Mouse (Mus musculus) liver, adult (tissue): ENCODE data around the gene Dock3.

Experiments
- GATA4 ChIP-seq: IDR thresholded peaks from 2 replicates; pipeline ENCODE4 v1.6.1; 2014; ENCODE audit warnings: mild to moderate bottlenecking, low read length; ENCODE audit not compliant: insufficient replicate concordance

Gene Dock3

GRCm38 (mm10) chr9:106913759-106914158 lies 317.9 kb downstream of the Dock3 start:
- TF ChIP-seq GATA4: no peak

GRCm38 (mm10) chr9:106911624-106912023 lies 320.1 kb downstream of the Dock3 start:
- no peak for TF ChIP-seq GATA4

- TF ChIP-seq GATA4: no peak
These were observed 323.0 kb downstream of the Dock3 start for GRCm38 (mm10) chr9:106908715-106909114.

- TF ChIP-seq GATA4: no peak
These were observed 323.5 kb downstream of the Dock3 start for GRCm38 (mm10) chr9:106908174-106908573.

GRCm38 (mm10) chr9:106906597-106906996 lies 325.1 kb downstream of the Dock3 start:
- no peak for TF ChIP-seq GATA4

- no peak for TF ChIP-seq GATA4
These were observed 327.9 kb downstream of the Dock3 start for GRCm38 (mm10) chr9:106903791-106904134.

- no peak for TF ChIP-seq GATA4
These were observed 328.5 kb downstream of the Dock3 start for GRCm38 (mm10) chr9:106903099-106903790.

- TF ChIP-seq GATA4: no peak
These were observed 330.1 kb downstream of the Dock3 start for GRCm38 (mm10) chr9:106901596-106901995.

- TF ChIP-seq GATA4: no peak
These were observed 332.8 kb downstream of the Dock3 start for GRCm38 (mm10) chr9:106898901-106899300.

GRCm38 (mm10) chr9:106893327-106893726 lies 338.4 kb downstream of the Dock3 start:
- no peak for TF ChIP-seq GATA4

GRCm38 (mm10) chr9:106892552-106892875 lies 339.2 kb downstream of the Dock3 start:
- no peak for TF ChIP-seq GATA4

GRCm38 (mm10) chr9:106891829-106892551 lies 339.7 kb downstream of the Dock3 start, which contains the start of gene Manf:
Gene Manf, minus strand, starts transcription at chr9:106891979.
- no peak; the same call in 1 of the 2 replicates for TF ChIP-seq GATA4

- TF ChIP-seq GATA4: no peak
These were observed 340.4 kb downstream of the Dock3 start for GRCm38 (mm10) chr9:106891341-106891741.

GRCm38 (mm10) chr9:106890496-106891240 lies 341.0 kb downstream of the Dock3 start:
- TF ChIP-seq GATA4: no peak

- TF ChIP-seq GATA4: no peak
These were observed 342.4 kb downstream of the Dock3 start for GRCm38 (mm10) chr9:106889321-106889720.

GRCm38 (mm10) chr9:106888346-106888745 lies 343.4 kb downstream of the Dock3 start:
- no peak for TF ChIP-seq GATA4
